Mouse (Mus musculus): Measurements from ENCODE around the gene Kif1b.

Kif1b gene

GRCm38 (mm10) chr4:149307596-149308490 lies at the start of gene Kif1b:
Kif1b (minus strand) TSS chr4:149307693.
- peak; percentile 100 for DNase-seq

DNA sequence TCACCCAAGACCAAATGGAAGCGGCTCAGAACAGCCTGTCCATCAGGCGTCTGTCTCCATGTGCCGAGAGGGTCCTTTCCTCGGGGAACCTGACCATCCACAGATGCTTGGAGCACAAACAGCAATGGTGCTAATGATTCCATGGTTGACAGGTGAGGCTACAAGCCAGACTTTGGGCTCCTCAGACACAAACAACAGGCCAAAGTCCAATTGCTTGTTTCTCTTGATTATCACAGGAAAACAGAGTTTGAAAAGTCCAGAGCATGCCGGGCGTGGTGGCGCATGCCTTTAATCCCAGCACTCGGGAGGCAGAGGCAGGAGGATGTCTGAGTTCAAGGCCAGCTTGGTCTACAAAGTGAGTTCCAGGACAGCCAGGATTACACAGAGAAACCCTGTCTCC lies 47.2 kb upstream of the Kif1b start:
- DNase-seq = no peak

DNA sequence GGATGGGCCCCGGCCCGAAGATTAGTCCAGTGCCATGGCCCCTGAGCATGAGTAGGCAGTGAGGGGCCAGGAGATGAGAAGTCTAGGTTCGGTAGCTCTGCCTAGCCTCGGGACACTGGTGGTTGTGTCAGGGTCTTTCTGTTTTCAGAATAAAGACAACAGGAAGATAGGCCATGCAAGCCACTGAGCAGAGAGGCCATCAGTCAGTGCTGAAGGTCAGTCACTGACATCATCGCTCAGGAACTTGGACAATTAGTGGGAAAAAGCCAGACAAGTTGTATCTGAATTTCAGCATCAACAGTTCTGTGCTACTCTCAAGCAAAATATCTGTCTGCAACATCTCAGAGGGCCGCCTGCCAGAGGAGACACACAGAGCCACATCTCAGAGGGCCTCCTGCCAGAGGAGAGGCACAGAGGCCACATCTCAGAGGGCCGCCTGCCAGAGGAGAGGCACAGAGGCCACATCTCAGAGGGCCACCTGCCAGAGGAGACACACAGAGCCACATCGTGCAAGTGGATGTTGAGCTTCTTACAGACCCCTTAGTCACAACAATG lies 44.2 kb upstream of the Kif1b start:
- DNase-seq = no peak

DNA sequence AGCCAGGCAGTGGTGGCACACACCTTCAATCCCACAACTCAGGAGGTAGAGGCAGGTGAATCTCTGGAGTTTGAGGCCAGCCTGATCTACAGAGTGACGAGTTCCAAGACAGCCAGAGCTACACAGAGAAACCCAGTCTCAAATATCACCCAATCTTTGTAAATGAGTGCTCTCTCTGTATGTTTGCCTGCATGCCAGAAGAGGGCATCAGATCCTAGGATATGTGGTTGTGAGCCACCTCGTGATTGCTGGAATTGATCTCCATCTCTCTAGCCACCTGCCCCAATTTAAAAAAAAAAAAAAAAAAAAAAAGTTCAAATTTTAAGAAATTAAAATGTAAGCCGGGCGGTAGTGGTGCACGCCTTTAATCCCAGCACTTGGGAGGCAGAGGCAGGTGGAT lies 41.5 kb upstream of the Kif1b start:
- no peak for DNase-seq

- no peak for DNase-seq
These were observed 38.4 kb upstream of the Kif1b start for GRCm38 (mm10) chr4:149345873-149346272.

GRCm38 (mm10) chr4:149344311-149344710 lies 36.8 kb upstream of the Kif1b start:
- no peak for DNase-seq

GRCm38 (mm10) chr4:149340680-149341079 lies 33.2 kb upstream of the Kif1b start:
- no peak for DNase-seq

- DNase-seq = no peak
These were observed 32.1 kb upstream of the Kif1b start for GRCm38 (mm10) chr4:149339426-149340214.

GRCm38 (mm10) chr4:149338137-149338536 lies 30.6 kb upstream of the Kif1b start:
- no peak for DNase-seq

DNA sequence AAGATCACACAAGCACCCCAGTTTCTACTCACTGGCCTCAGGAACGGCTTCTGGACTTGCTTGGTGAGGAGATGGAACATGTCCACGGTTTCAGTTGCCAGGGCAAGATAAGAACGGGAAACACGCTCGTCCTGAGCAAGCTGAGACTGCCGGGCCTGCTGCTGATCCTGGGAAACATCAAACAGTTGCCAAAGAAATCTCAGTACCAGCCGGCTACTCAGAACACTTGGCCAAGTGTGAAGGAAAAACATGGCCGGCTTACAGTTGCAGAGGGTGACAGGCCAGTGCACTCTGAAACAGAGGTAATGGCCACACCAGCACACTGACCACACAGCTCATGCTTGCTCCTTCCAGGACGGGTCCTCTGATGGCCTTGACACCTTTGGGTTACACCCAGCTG lies 29.9 kb upstream of the Kif1b start:
- DNase-seq = no peak

GRCm38 (mm10) chr4:149336302-149336701 lies 28.8 kb upstream of the Kif1b start:
- no peak for DNase-seq

DNA sequence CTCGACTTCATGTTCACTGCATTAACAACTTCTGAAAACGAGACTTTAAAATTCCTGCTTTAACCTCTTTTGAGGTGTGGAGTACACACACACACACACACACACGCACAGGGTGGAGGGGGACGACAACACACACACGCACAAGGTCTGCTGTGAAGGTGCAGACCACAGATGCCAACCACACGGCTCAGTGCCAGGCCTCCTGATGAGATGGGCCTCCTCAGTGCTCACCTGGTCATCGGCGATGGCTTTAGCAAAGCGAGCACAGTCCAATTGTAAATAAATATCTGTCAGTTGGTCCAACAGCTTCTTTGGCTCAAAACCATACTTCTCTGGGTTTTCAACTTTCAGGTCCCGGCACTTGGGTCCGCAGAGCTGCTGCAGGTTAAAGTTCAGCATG lies 27.4 kb upstream of the Kif1b start:
- no peak for DNase-seq

GRCm38 (mm10) chr4:149332726-149333125 lies 25.2 kb upstream of the Kif1b start:
- DNase-seq = no peak

GRCm38 (mm10) chr4:149330495-149330894 lies 23.0 kb upstream of the Kif1b start:
- DNase-seq = no peak

- no peak for DNase-seq
These were observed 21.2 kb upstream of the Kif1b start for GRCm38 (mm10) chr4:149328735-149329134.

DNA sequence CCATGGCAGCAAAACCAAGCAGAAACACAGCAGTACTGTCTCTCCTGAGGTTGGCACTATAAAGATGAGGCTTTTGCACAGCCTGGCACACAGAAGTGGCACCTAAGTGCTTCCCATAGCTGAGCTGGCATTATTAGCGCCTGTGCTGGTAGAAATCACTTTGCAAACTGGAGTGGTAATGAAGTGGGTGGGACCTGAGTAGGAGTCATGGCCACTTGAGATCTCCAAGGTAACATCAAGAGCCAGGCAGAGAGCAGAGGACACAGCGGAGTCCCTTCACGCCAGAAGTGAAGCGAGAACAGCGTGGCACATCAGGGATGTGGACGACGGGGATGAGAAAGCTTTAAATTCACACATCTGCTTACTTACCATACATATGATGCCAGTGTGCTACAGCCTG lies 19.8 kb upstream of the Kif1b start:
- DNase-seq = no peak

GRCm38 (mm10) chr4:149325411-149326162 lies 18.1 kb upstream of the Kif1b start:
- DNase-seq = no peak

DNA sequence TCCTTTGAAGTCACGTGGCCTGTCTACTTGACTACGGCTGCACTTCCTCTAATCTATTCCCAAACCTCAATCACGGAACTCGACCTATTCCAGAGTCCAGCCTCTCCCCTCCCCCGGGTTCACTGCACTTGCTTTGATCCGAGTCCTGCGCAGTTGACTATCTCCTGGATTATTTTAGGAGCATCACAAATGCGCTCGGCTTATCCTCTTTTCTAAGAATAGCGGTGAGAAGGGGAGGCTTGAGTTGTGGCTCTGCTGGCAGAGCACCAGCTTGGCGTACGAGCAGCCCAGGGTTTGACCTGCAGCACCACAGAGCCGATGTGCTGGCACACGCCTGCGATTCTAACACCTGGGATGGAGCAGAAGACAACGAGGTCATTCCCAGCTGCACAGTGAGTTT lies 16.2 kb upstream of the Kif1b start:
- no peak for DNase-seq

DNA sequence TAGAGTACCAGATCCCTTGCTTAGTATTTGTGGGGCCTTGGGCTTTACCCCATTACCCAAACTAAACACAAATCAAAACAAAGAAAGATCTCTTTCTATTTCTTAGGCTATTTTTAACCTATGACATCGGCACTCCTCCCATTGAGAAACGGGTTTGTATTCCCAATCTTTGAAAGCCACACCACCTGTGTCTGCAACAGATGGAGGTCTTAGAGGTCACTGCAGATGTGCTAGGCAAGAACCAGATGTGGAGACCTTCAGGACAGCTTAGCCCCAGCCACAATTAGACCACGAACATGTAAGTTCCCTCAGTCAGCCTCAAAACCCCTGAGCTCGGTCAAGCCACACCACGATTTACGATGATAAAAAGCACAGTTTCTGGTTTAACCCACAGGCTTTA lies 15.2 kb upstream of the Kif1b start:
- no peak for DNase-seq

DNA sequence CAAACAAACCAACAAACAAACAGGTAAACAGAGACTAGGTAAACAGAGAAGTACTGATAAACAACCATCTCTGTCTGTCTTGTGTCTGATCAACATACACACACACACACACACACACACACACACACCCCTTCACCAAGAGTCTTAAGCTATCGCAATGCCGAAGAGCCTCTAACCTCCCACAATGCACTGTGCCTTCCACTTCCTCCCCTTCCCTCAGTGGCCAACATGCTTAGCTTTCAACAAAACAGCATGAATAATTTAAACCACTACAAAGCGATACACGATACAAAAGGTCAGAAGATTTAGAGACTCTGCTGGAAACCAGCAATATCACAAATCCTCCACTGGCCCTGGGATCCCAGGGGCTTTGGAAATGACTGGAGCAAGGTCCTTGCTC lies 14.8 kb upstream of the Kif1b start:
- DNase-seq = peak; percentile 18

- DNase-seq = no peak
These were observed 11.6 kb upstream of the Kif1b start for GRCm38 (mm10) chr4:149319088-149319487.

GRCm38 (mm10) chr4:149317387-149317786 lies 9.9 kb upstream of the Kif1b start:
- DNase-seq = no peak

GRCm38 (mm10) chr4:149314275-149314837 lies 6.9 kb upstream of the Kif1b start:
- no peak for DNase-seq

Data from thymus, postnatal 4 days (tissue).